Mouse (Mus musculus) embryonic stem cell, embryonic (primary cell): ENCODE results near the gene Ace2.

ENCODE experiments used
- CTCF ChIA-PET, 4 experiments: fragments of 300-600 bp in 2 of 4; fragments of 350-600 bp in 2 of 4; sonication (Branson Sonifier 250); formaldehyde crosslinking; loops; one replicate each; lab custom pipeline; 2022; ENCODE audit warnings: inconsistent platforms in 2 of 4; lab: Charles Lee
- POLR2A ChIA-PET, 4 experiments: fragments of 300-600 bp in 2 of 4; fragments of 350-600 bp in 2 of 4; sonication (Branson Sonifier 250); formaldehyde crosslinking; loops; one replicate each; lab custom pipeline; 2022; ENCODE audit warnings: antibody characterized with exemption in 4 of 4, inconsistent platforms in 1 of 4; lab: Charles Lee

Gene Ace2

GRCm38 (mm10) chrX:164173880-164174279 lies 34.7 kb downstream of the Ace2 start:
- ChIA-PET CTCF (interaction anchor here in 2 of 4 experiments (0.6 kb wide), 2 partner anchors 47 to 526 kb away, joined by 3 read pairs; no protein-coding TSS in a partner anchor), POLR2A (interaction anchor here in 1 of 4 experiments (0.6 kb wide), 1 partner anchor 237 kb away, joined by 3 read pairs; no protein-coding TSS in a partner anchor)

DNA sequence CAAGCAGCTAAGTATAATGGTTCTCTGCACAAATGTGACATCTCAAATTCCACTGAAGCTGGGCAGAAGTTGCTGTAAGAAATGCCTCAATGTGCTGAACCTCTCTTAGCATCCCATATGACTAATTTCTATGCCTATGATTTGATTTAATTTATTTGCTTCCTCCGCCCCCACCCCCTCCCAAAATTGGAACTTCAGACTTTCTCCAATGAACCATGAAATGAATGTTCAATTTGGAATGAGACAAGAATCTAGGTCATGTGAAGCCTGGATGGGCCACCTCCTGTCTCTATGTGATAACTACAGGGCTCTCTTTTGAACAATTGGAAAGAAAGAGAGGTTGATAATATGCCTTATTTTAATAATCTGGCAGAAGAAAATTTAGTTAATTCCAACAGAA lies 36.2 kb downstream of the Ace2 start:
- ChIA-PET POLR2A (no interaction called here), CTCF (no interaction called here)

- CTCF ChIA-PET = no interaction called here
Measured at GRCm38 (mm10) chrX:164175780-164176179, 36.6 kb downstream of the Ace2 start.

GRCm38 (mm10) chrX:164178856-164179255 lies 39.7 kb downstream of the Ace2 start:
- ChIA-PET CTCF (interaction anchor here in 1 of 4 experiments (0.6 kb wide), 1 partner anchor 134 kb away, joined by 3 read pairs; no protein-coding TSS in a partner anchor), POLR2A (no interaction called here)

More at GRCm38 (mm10) chrX:164175780-164176179, 36.6 kb downstream of the Ace2 start:
- POLR2A ChIA-PET = no interaction called here

GRCm38 (mm10) chrX:164179746-164180145 lies 40.6 kb downstream of the Ace2 start:
- ChIA-PET CTCF (interaction anchor here in 2 of 4 experiments (0.6 to 0.7 kb wide), 2 partner anchors 108 to 1265 kb away, joined by 3 to 4 read pairs; no protein-coding TSS in a partner anchor), POLR2A (interaction anchor here in 2 of 4 experiments (0.5 to 1.1 kb wide), 2 partner anchors 107 to 1230 kb away, joined by 3 read pairs; no protein-coding TSS in a partner anchor)

GRCm38 (mm10) chrX:164183844-164184243 lies 44.7 kb downstream of the Ace2 start:
- ChIA-PET CTCF (interaction anchor here (0.6 to 3.0 kb wide), 9 partner anchors 69 to 265 kb away, joined by 3 to 12 read pairs (median 7); no protein-coding TSS in a partner anchor), POLR2A (interaction anchor here in 2 of 4 experiments (0.8 to 1.0 kb wide), 2 partner anchors 56 to 103 kb away, joined by 3 to 4 read pairs; no protein-coding TSS in a partner anchor)

DNA sequence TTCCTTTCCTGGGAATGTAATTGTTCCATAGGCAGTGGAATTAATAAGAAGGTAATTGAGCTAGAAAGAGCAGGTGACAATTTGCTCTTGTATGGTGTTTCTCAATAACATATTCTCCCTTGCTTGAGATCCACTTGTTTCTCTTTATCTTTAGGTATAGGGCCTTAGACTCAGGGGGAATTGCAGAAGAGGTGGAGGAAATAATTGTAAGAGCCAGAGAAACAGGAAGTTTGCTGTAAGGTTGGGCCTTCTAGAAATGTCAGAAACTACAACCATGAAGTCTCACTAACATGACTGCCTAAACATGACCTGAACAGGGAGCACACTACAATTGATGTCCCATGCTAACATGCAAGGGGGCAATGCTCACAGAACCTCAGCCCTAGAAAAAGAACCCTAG lies 50.7 kb downstream of the Ace2 start:
- ChIA-PET POLR2A (no interaction called here), CTCF (no interaction called here)

DNA sequence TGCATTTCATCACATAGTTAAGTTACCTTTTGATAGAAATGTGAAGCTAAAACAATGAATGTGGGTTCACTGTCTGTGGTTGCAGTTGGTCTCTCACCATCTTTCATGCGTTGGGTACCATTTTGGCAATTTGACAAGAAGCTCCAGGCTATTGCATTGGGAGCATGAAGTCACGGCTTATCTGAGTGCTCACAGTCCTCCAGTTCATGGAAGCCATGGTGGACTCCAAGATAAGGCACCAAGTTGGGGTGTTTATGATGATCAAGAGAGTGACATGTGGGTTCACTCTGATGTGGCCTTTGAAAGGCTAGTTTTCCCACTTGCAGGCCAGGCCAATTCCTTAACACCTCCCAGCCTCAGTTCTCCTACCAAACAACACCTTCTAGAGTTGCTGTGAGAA lies 58.5 kb downstream of the Ace2 start:
- POLR2A ChIA-PET = interaction anchor here in 1 of 4 experiments (0.6 kb wide), 1 partner anchor 108 kb away, joined by 3 read pairs; no protein-coding TSS in a partner anchor
- CTCF ChIA-PET = no interaction called here

- ChIA-PET CTCF (interaction anchor here in 1 of 4 experiments (0.5 kb wide), 1 partner anchor 33 kb away, joined by 3 read pairs; no protein-coding TSS in a partner anchor), POLR2A (no interaction called here)
Measured at GRCm38 (mm10) chrX:164200547-164200946, 61.4 kb downstream of the Ace2 start.

- ChIA-PET CTCF (interaction anchor here in 3 of 4 experiments (0.6 to 1.3 kb wide), 4 partner anchors 11 to 65 kb away, joined by 3 to 5 read pairs (median 4); no protein-coding TSS in a partner anchor), POLR2A (interaction anchor here in 1 of 4 experiments (0.6 to 1.6 kb wide), 2 partner anchors 146 to 452 kb away, joined by 3 to 4 read pairs; partner anchors contain the start of gene Siah1b)
Measured at GRCm38 (mm10) chrX:164221989-164222388, 82.9 kb downstream of the Ace2 start.

GRCm38 (mm10) chrX:164233380-164233779 lies 94.2 kb downstream of the Ace2 start:
- CTCF ChIA-PET = interaction anchor here in 1 of 4 experiments (1.5 kb wide), 1 partner anchor 11 kb away, joined by 5 read pairs; no protein-coding TSS in a partner anchor
- POLR2A ChIA-PET = interaction anchor here in 2 of 4 experiments (1.0 to 1.3 kb wide), 3 partner anchors 9 to 151 kb away, joined by 3 to 6 read pairs (median 4); no protein-coding TSS in a partner anchor
